Mouse (Mus musculus): ENCODE data around the gene Pitpna. TPM values are rescaled to one million over a fixed set of nuclear protein-coding genes. Genes with fewer than 3 reads are reported as not detected.
A peak's percentile ranks its signal among the peaks of the same experiment; 100 is the strongest.

Pitpna gene
- total RNA-seq, 1 experiment: 40.3 TPM

- Histone ChIP-seq H3K27ac (ENCODE audit: insufficient read depth, low read depth, low read length, poor library complexity, severe bottlenecking) (peak overlapping the region; percentile 66; the same call in 1 of the 2 replicates), H3K36me3 (ENCODE audit: control insufficient read depth, insufficient read depth, low read length, poor library complexity, severe bottlenecking) (peaks cover 13% of the 10 kb centered on the region; the same call in 1 of the 2 replicates), H3K9ac (ENCODE audit: insufficient read depth, low read depth, low read length, poor library complexity, severe bottlenecking) (no peak overlapping the region), H3K4me3 (ENCODE audit: insufficient read depth in 1 of 2, low read depth in 1 of 2, low read length in 2 of 2, poor library complexity in 1 of 2, severe bottlenecking in 1 of 2) (no peak overlapping the region), H3K4me1 (ENCODE audit: control insufficient read depth in 2 of 2, insufficient read depth in 2 of 2, low read length in 2 of 2, poor library complexity in 1 of 2) (peaks cover 9 to 14% of the 10 kb centered on the region in 2 experiments), H3K9me3 (ENCODE audit: control insufficient read depth, insufficient read depth, low read depth, low read length) (no peaks in the 10 kb centered on the region)
- TF ChIP-seq CHD2 (IDR thresholded peaks at IDR 0.05; ENCODE audit: low read depth, low read length) (no peak), ZC3H11A (IDR thresholded peaks at IDR 0.05; ENCODE audit: borderline replicate concordance, low read depth, low read length) (no peak), MAFK (IDR thresholded peaks at IDR 0.05; ENCODE audit: insufficient read depth, low read depth, low read length) (no peak), HCFC1 (IDR thresholded peaks at IDR 0.05; ENCODE audit: borderline replicate concordance, insufficient read depth, low read length) (no peak), ZNF384 (IDR thresholded peaks at IDR 0.05; ENCODE audit: low read depth, low read length) (no peak)
- in situ Hi-C loops (cut with MboI; ENCODE audit: low sequenced_read_pairs in 2 of 2, unreplicated experiment in 2 of 2): no loop called here
- no peak for DNase-seq (ENCODE audit: low read depth, low spot score)
Observed at GRCm38 (mm10) chr11:75605318-75605717, 17.4 kb downstream of the Pitpna start.

DNA sequence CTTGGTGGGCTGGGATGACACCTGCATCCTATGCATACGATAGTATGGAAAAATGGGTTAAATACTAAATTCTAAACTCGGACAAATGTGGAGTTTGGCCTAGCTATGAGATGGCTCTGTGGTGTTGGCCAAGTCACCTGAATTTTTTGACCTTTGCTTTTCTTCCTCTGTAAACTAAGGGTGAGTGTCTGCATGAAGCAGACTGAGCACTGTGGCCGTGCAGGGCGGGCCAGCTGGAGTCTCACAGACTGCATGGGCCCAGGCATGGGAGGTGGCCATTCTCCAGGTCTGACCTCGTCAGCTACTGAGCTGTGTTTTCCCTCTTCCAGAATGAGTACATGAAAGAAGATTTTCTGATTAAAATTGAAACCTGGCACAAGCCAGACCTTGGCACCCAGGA, 20.9 kb downstream of the Pitpna start:
- Histone ChIP-seq H3K36me3 (ENCODE audit: control insufficient read depth, insufficient read depth, low read length, poor library complexity, severe bottlenecking) (peaks cover 3% of the 10 kb centered on the region), H3K27ac (ENCODE audit: insufficient read depth, low read depth, low read length, poor library complexity, severe bottlenecking) (no peak overlapping the region)

DNA sequence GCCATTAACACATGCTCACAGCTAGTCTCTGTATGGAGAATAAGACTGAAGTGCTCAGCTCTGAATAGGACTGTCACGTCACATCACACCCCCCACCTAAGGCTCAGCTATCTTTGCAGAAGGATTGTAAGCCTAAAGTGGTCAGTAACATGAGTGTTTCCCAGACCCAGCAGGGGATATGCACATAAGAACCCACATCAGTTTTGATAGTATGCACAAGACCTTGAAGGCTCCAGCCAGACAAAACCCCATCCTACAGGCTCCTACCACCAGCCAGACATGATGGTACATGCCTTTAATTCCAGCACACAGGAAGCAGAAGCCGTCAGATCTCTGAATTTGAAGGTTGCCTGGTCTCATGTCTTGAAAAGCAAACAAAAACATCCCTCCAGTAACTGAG, 22.1 kb downstream of the Pitpna start:
- no peak for TF ChIP-seq ZNF384 (IDR thresholded peaks at IDR 0.05; ENCODE audit: low read depth, low read length)
- no peak for TF ChIP-seq HCFC1 (IDR thresholded peaks at IDR 0.05; ENCODE audit: borderline replicate concordance, insufficient read depth, low read length)
- no peak for TF ChIP-seq ZC3H11A (IDR thresholded peaks at IDR 0.05; ENCODE audit: borderline replicate concordance, low read depth, low read length)
- no peak for TF ChIP-seq MAFK (IDR thresholded peaks at IDR 0.05; ENCODE audit: insufficient read depth, low read depth, low read length)
- TF ChIP-seq CHD2 (IDR thresholded peaks at IDR 0.05; ENCODE audit: low read depth, low read length): no peak
- H3K36me3 ChIP-seq (ENCODE audit: control insufficient read depth, insufficient read depth, low read length, poor library complexity, severe bottlenecking): peaks cover 3% of the 10 kb centered on the region
- no peak for DNase-seq (ENCODE audit: low read depth, low spot score)

More for the DNA sequence above, 20.9 kb downstream of the Pitpna start:
- no peak overlapping the region for H3K9ac ChIP-seq (ENCODE audit: insufficient read depth, low read depth, low read length, poor library complexity, severe bottlenecking)
- no peak overlapping the region for H3K4me3 ChIP-seq (ENCODE audit: insufficient read depth in 1 of 2, low read depth in 1 of 2, low read length in 2 of 2, poor library complexity in 1 of 2, severe bottlenecking in 1 of 2)
- DNase-seq (ENCODE audit: low read depth, low spot score): no peak
- H3K4me1 ChIP-seq (ENCODE audit: control insufficient read depth in 2 of 2, insufficient read depth in 2 of 2, low read length in 2 of 2, poor library complexity in 1 of 2): peaks cover 9 to 14% of the 10 kb centered on the region in 2 experiments
- TF ChIP-seq HCFC1 (IDR thresholded peaks at IDR 0.05; ENCODE audit: borderline replicate concordance, insufficient read depth, low read length): no peak
- TF ChIP-seq ZNF384 (IDR thresholded peaks at IDR 0.05; ENCODE audit: low read depth, low read length): no peak
- no peak for TF ChIP-seq CHD2 (IDR thresholded peaks at IDR 0.05; ENCODE audit: low read depth, low read length)
- no peak for TF ChIP-seq ZC3H11A (IDR thresholded peaks at IDR 0.05; ENCODE audit: borderline replicate concordance, low read depth, low read length)
- TF ChIP-seq MAFK (IDR thresholded peaks at IDR 0.05; ENCODE audit: insufficient read depth, low read depth, low read length): no peak
- no peaks in the 10 kb centered on the region for H3K9me3 ChIP-seq (ENCODE audit: control insufficient read depth, insufficient read depth, low read depth, low read length)
- in situ Hi-C loops (cut with MboI; ENCODE audit: low sequenced_read_pairs in 2 of 2, unreplicated experiment in 2 of 2): no loop called here

DNA sequence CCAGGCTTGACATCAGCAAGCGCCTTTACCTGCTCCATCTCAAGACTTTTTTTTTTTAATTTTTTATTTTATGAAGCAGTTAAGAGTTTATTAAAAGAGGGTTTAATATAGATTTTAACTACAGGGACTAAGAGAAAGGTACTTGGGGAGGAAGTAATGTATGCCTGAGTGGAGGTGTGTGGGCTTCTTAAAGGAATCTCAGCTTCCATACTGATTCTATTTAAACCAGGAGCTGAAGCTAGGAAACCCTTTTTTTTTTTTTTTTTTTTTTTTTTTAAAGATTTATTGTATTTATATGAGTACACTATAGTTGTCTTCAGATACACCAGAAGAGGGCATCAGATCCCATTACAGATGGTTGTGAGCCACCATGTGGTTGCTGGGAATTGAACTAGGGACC, 26.9 kb downstream of the Pitpna start:
- H3K36me3 ChIP-seq (ENCODE audit: control insufficient read depth, insufficient read depth, low read length, poor library complexity, severe bottlenecking): peaks cover 3% of the 10 kb centered on the region
- peaks cover 0 to 5% of the 10 kb centered on the region in 2 experiments; a peak in 1 of 4 replicates for H3K4me1 ChIP-seq (ENCODE audit: control insufficient read depth in 2 of 2, insufficient read depth in 2 of 2, low read length in 2 of 2, poor library complexity in 1 of 2)
- no peak overlapping the region for H3K27ac ChIP-seq (ENCODE audit: insufficient read depth, low read depth, low read length, poor library complexity, severe bottlenecking)
- in situ Hi-C loops (cut with MboI; ENCODE audit: low sequenced_read_pairs in 2 of 2, unreplicated experiment in 2 of 2): no loop called here
- no peak overlapping the region for H3K9ac ChIP-seq (ENCODE audit: insufficient read depth, low read depth, low read length, poor library complexity, severe bottlenecking)
- H3K9me3 ChIP-seq (ENCODE audit: control insufficient read depth, insufficient read depth, low read depth, low read length): no peaks in the 10 kb centered on the region
- H3K4me3 ChIP-seq (ENCODE audit: insufficient read depth in 1 of 2, low read depth in 1 of 2, low read length in 2 of 2, poor library complexity in 1 of 2, severe bottlenecking in 1 of 2): no peak overlapping the region
- no peak for DNase-seq (ENCODE audit: low read depth, low spot score)
- no peak for TF ChIP-seq HCFC1 (IDR thresholded peaks at IDR 0.05; ENCODE audit: borderline replicate concordance, insufficient read depth, low read length)
- TF ChIP-seq ZNF384 (IDR thresholded peaks at IDR 0.05; ENCODE audit: low read depth, low read length): peak; percentile 68

More for the DNA sequence above, 22.1 kb downstream of the Pitpna start:
- H3K4me3 ChIP-seq (ENCODE audit: insufficient read depth in 1 of 2, low read depth in 1 of 2, low read length in 2 of 2, poor library complexity in 1 of 2, severe bottlenecking in 1 of 2): no peak overlapping the region
- in situ Hi-C loops (cut with MboI; ENCODE audit: low sequenced_read_pairs in 2 of 2, unreplicated experiment in 2 of 2): no loop called here
- no peaks in the 10 kb centered on the region for H3K9me3 ChIP-seq (ENCODE audit: control insufficient read depth, insufficient read depth, low read depth, low read length)
- no peak overlapping the region for H3K9ac ChIP-seq (ENCODE audit: insufficient read depth, low read depth, low read length, poor library complexity, severe bottlenecking)
- peaks cover 9 to 12% of the 10 kb centered on the region in 2 experiments for H3K4me1 ChIP-seq (ENCODE audit: control insufficient read depth in 2 of 2, insufficient read depth in 2 of 2, low read length in 2 of 2, poor library complexity in 1 of 2)
- no peak overlapping the region; the same call in 1 of the 2 replicates for H3K27ac ChIP-seq (ENCODE audit: insufficient read depth, low read depth, low read length, poor library complexity, severe bottlenecking)

DNA sequence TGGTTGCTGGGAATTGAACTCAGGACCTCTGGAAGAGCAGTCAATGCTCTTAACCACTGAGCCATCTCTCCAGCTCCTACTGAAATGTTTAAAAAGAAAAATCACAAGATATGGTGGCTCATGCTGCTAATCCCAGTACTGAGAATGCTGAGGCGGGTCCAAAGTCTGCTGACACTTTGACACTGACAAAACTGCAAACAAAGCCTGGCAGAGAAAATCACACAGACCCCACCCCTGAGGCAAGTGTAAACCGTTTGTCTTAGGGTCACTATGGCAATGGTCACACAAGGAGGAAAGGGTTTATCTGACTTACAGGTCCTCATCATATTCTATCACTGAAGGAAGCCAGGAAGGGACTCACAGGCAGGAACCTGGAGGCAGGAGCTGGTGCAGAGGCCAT, 27.7 kb downstream of the Pitpna start:
- TF ChIP-seq CHD2 (IDR thresholded peaks at IDR 0.05; ENCODE audit: low read depth, low read length): no peak
- no peak for TF ChIP-seq MAFK (IDR thresholded peaks at IDR 0.05; ENCODE audit: insufficient read depth, low read depth, low read length)
- no peak for TF ChIP-seq HCFC1 (IDR thresholded peaks at IDR 0.05; ENCODE audit: borderline replicate concordance, insufficient read depth, low read length)
- no peak for TF ChIP-seq ZC3H11A (IDR thresholded peaks at IDR 0.05; ENCODE audit: borderline replicate concordance, low read depth, low read length)
- in situ Hi-C loops (cut with MboI; ENCODE audit: low sequenced_read_pairs in 2 of 2, unreplicated experiment in 2 of 2): no loop called here

More for the DNA sequence above, 27.7 kb downstream of the Pitpna start:
- no peak overlapping the region for H3K27ac ChIP-seq (ENCODE audit: insufficient read depth, low read depth, low read length, poor library complexity, severe bottlenecking)
- no peaks in the 10 kb centered on the region for H3K9me3 ChIP-seq (ENCODE audit: control insufficient read depth, insufficient read depth, low read depth, low read length)
- peaks cover 3% of the 10 kb centered on the region for H3K36me3 ChIP-seq (ENCODE audit: control insufficient read depth, insufficient read depth, low read length, poor library complexity, severe bottlenecking)
- peaks cover 0 to 10% of the 10 kb centered on the region in 2 experiments; a peak in 2 of 4 replicates for H3K4me1 ChIP-seq (ENCODE audit: control insufficient read depth in 2 of 2, insufficient read depth in 2 of 2, low read length in 2 of 2, poor library complexity in 1 of 2)
- no peak for DNase-seq (ENCODE audit: low read depth, low spot score)
- no peak overlapping the region for H3K4me3 ChIP-seq (ENCODE audit: insufficient read depth in 1 of 2, low read depth in 1 of 2, low read length in 2 of 2, poor library complexity in 1 of 2, severe bottlenecking in 1 of 2)
- no peak overlapping the region for H3K9ac ChIP-seq (ENCODE audit: insufficient read depth, low read depth, low read length, poor library complexity, severe bottlenecking)
